Mouse (Mus musculus): ENCODE data around the gene Ldlrad3.

GRCm38 (mm10) chr2:102196709-102197108 lies 10.5 kb upstream of the Ldlrad3 start:
- TF ChIP-seq CTCF (IDR thresholded peaks at IDR 0.05; ENCODE audit: low read depth, low read length) (no peak), POLR2A (IDR thresholded peaks at IDR 0.05; ENCODE audit: borderline replicate concordance, low read depth, low read length) (no peak)
